Mouse (Mus musculus): ENCODE results near the gene Foxp1.

DNA sequence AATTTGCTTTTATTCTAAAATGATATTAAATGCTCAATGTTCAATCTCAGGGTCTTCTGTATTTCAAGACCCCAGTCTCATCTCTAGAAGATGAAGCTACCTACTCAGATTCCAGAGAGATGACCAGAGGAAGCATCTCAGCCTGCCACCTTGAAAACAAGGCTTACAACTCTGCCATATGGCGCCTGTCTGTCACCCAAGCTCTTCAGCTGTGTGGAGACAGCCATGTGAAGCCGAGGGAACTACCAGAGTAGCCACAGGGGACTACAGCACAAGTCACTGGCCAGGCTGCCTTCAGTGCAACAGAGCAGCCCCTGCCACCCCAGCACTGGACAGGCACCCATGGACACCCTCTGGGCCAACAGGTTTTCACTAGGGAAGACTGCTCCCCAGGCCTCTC lies 145.4 kb downstream of the Foxp1 start:
- TF ChIP-seq POLR2A (IDR thresholded peaks at IDR 0.05; ENCODE audit: control insufficient read depth, extremely low read depth, insufficient read depth, low read length, poor library complexity) (no peak), CTCF (IDR thresholded peaks at IDR 0.05; ENCODE audit: borderline replicate concordance, control insufficient read depth, extremely low read depth, insufficient read depth, low read length, poor library complexity) (no peak)
